Mouse (Mus musculus) cerebellum, adult 2 months (tissue): ENCODE measurements at regions not wholly inside any gene's neighbourhood (a gene's known extent, or its start where the extent isn't known, plus 50 kb on each side); places are given as distances from the start of the nearest gene placed in this dataset.

Source experiments
- DNase-seq, 2 experiments: peaks; one replicate each; pipeline ENCODE4 v3.0.0; 2021
- H3K27ac ChIP-seq: fragments of 200-500 bp; 2 replicates; pipeline ENCODE4 v1.5.1; 2012; ENCODE audit warnings: low read length, control low read depth, inconsistent platforms; ENCODE audit not compliant: insufficient read depth
- H3K27me3 ChIP-seq: fragments of 200-500 bp; 2 replicates; pipeline ENCODE4 v1.6.1; 2012; ENCODE audit warnings: inconsistent platforms, mild to moderate bottlenecking, low read length, moderate library complexity; ENCODE audit not compliant: control insufficient read depth, insufficient read depth
- H3K4me1 ChIP-seq: fragments of 200-500 bp; 2 replicates; pipeline ENCODE4 v1.6.1; 2011; ENCODE audit warnings: low read length; ENCODE audit not compliant: control insufficient read depth, insufficient read depth
- H3K4me3 ChIP-seq: fragments of 200-500 bp; replicated peaks from 2 replicates; pipeline ENCODE3; 2011; ENCODE audit warnings: mild to moderate bottlenecking, low read depth, low read length, control low read depth; ENCODE audit not compliant: insufficient read depth
- CTCF ChIP-seq: fragments of 200-500 bp; IDR thresholded peaks from 2 replicates; pipeline ENCODE4 v1.5.1; 2011; ENCODE audit warnings: low read depth, mild to moderate bottlenecking, control low read depth, low read length, moderate library complexity, borderline replicate concordance; ENCODE audit not compliant: insufficient read depth
- POLR2A ChIP-seq: fragments of 200-500 bp; IDR thresholded peaks from 2 replicates; pipeline ENCODE4 v1.6.1; 2011; ENCODE audit warnings: low read length, control low read depth, borderline replicate concordance; ENCODE audit not compliant: insufficient read depth
- WGBS: fragments of 180-500 bp; shearing (Covaris S2); methylation state at CpG from one replicate; pipeline ENCODE4 v1.1.7; 2018; 5-methylcytosine and 5-hydroxymethylcytosine counted together

DNA sequence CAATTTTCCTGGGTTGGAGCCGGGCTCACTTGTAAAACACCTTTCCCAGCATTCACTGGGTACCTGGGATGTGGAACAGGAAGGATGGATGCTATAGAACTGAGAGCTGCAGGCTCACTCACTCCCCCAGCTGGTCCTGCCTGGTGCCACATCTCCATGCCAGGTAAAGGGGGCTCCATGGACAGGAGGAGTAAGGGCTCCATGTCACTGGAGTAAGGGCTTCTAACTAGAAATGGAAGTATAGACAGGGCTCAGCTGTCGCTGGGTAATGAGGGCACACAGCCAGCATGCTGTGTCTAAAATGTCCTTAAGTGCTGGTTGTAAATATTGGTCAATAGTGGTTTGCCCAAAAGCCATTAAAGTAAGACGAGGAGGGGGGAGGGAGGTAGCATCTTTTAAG lies 99.4 kb upstream of the Gpr12 start:
- H3K4me3 ChIP-seq: no peak overlapping the region
- TF ChIP-seq CTCF: no peak
- TF ChIP-seq POLR2A: no peak
- WGBS: 52% methylated on average over 3 of the region's 3 CpGs
- H3K27ac ChIP-seq: no peak overlapping the region
- H3K4me1 ChIP-seq: no peaks in the 10 kb centered on the region
- no peaks in the 10 kb centered on the region for H3K27me3 ChIP-seq
- no peak for DNase-seq

DNA sequence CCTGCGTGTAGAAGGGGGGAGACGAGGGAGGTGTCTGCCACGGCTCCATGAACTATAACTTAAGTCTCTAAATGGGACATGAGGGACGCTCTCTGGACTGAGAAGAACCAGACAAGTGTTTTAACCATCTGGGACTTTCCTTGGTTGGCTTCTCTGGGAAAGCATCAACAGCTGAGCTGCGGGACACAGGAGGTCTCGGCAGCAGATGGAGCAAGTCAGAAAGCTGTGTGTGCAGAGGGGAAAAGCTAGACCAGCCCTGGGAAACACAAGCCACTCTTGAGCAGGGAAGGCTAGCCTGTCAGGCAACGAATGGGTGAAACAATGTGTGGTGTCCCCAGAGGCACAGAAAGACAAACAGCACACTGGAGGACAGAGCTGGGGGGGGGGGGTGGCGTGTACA lies 98.5 kb upstream of the Gpr12 start:
- TF ChIP-seq POLR2A (no peak), CTCF (no peak)
- no peaks in the 10 kb centered on the region for H3K4me1 ChIP-seq
- 31% methylated on average over 8 of the region's 8 CpGs for WGBS

DNA sequence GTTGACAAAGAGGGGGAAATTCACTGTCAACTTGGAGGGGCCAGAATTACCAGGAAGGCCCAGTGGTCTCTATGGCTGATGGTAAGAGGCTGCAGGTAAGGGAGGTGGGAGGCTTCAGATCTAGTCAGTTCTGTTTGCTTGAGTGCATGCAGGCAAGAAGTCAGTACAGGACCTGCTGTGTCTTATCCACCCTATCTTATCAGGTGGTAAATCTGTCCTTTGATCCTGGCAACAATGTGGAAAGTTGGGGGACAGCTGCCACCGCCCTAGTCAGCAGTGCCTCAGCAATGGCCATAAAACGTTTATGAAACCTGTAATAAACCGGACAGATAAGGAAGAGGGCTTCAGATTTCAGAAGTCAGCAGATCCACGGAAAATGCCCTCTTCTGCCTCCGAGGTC lies 97.9 kb upstream of the Gpr12 start:
- WGBS: 89% methylated on average over 5 of the region's 5 CpGs
- TF ChIP-seq POLR2A: no peak
- TF ChIP-seq CTCF: no peak
- H3K27ac ChIP-seq: no peak overlapping the region
- H3K4me3 ChIP-seq: no peak overlapping the region
- DNase-seq: no peak
- no peaks in the 10 kb centered on the region for H3K27me3 ChIP-seq
- H3K4me1 ChIP-seq: no peaks in the 10 kb centered on the region

More for the DNA sequence above, 98.5 kb upstream of the Gpr12 start:
- Histone ChIP-seq H3K27ac (no peak overlapping the region), H3K4me3 (no peak overlapping the region), H3K27me3 (no peaks in the 10 kb centered on the region)
- DNase-seq: no peak

DNA sequence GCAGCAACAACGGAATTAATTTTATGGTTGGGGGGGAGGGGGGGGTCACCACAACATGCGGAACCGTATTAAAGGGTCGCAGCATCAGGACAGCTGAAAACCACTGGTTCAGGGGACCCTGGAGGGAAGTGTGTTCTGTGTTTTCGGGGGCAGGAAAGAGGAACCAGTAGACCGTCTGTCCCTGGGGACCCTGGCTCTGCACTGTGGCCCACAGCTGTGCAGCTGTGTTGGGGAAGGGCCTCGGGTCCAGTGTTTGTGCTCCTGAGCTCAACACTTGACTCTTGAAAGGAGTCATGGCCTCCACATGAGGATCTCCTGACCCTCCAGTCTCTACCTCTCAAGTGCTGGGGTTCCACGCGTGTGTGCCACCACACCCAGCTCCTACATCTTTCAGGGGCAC lies 96.5 kb upstream of the Gpr12 start:
- H3K4me1 ChIP-seq: no peaks in the 10 kb centered on the region; the same call in 1 of the 2 replicates
- TF ChIP-seq CTCF: no peak
- no peak for TF ChIP-seq POLR2A
- DNase-seq: no peak
- no peak overlapping the region for H3K27ac ChIP-seq
- H3K27me3 ChIP-seq: no peaks in the 10 kb centered on the region
- 86% methylated on average over 9 of the region's 9 CpGs for WGBS
- no peak overlapping the region for H3K4me3 ChIP-seq

DNA sequence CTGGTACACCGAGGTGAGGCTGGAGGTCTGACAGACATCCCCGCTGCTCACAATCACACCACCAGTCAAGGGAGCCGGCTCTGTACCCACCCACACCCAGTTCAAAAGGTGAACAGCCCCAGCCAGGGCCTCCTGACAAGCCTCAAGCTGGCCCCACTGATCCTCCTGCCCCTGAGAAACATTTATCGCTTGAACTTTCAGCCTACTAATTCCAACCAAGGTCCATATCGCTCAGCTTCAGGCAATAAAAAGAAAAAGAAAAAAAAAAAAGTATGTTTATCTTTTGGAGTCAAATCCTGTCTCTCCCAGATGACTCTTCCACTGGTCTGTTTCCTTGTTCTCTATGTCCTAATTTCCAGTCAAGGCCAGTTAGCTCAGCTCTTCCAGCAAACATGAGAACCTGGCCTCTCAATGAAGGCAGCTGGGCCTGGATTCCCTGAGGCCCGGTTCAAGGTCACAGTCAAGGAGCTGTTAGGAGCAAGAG lies 94.2 kb upstream of the Gpr12 start:
- no peak for TF ChIP-seq POLR2A
- TF ChIP-seq CTCF: no peak
- H3K4me1 ChIP-seq: no peaks in the 10 kb centered on the region; the same call in 1 of the 2 replicates
- no peak overlapping the region for H3K27ac ChIP-seq
- 87% methylated on average over 6 of the region's 6 CpGs for WGBS
- DNase-seq: no peak
- H3K27me3 ChIP-seq: no peaks in the 10 kb centered on the region
- H3K4me3 ChIP-seq: no peak overlapping the region

DNA sequence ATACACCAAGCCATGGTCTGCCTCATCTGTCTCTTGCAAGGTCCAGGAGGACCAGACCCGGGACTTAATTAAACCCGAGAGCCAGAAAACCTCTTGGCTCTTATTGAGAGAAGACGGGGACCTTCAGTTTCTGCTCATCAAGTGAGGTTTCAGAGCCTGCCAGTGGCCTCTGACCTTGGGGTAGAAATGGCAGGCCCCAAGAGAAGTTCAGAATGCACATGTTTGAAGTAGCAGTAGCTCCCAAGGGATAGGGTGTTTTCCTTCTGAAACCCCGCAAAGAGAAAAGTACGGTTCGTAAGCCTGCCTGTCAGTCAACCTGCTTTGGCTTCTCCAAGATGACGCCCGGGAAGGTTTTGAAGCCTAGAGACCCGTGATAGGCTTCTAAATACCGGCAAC lies 93.7 kb upstream of the Gpr12 start:
- H3K27me3 ChIP-seq: no peaks in the 10 kb centered on the region
- H3K4me1 ChIP-seq: no peaks in the 10 kb centered on the region; the same call in 1 of the 2 replicates
- H3K4me3 ChIP-seq: no peak overlapping the region
- DNase-seq: no peak
- TF ChIP-seq CTCF (no peak), POLR2A (no peak)
- WGBS: 89% methylated on average over 10 of the region's 10 CpGs
- no peak overlapping the region for H3K27ac ChIP-seq

DNA sequence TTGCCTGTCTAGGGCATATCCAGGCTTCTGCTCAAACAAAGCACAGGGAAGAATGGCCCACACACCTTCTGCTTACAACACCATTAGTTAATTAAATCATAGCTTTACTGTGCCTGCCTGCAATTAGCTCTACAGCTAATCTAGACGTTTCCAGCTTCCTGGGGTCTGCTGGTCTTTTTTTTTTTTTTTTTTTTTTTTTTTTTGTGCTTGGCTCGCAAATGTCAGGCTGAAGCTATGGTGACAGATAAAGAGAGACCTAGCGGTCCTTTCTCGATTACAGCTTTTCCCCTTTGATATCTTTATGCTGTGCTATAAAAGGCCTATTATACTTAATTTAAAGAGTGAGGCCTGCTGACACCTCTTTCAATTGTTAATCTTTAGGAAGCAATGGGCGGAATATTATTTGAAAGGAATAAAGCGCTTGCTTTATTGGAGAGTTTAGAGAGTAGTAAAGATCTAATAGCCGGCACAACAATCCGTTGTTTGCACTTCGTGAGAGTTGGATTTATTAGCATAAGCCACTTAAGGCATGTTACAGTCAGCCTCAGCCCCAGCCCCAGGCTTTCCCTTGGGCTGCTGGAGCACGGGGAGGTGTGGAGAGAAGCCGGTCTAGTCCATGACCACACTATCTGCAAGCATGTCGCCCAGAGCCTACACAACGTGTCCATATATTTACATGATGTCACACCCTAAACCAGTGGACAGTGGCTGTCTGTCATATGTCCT lies 93.2 kb upstream of the Gpr12 start:
- Histone ChIP-seq H3K4me1 (no peaks in the 10 kb centered on the region; the same call in 1 of the 2 replicates), H3K27ac (no peak overlapping the region), H3K4me3 (no peak overlapping the region), H3K27me3 (no peaks in the 10 kb centered on the region)
- TF ChIP-seq CTCF (no peak), POLR2A (no peak)
- WGBS: 75% methylated on average over 13 of the region's 13 CpGs
- no peak for DNase-seq

DNA sequence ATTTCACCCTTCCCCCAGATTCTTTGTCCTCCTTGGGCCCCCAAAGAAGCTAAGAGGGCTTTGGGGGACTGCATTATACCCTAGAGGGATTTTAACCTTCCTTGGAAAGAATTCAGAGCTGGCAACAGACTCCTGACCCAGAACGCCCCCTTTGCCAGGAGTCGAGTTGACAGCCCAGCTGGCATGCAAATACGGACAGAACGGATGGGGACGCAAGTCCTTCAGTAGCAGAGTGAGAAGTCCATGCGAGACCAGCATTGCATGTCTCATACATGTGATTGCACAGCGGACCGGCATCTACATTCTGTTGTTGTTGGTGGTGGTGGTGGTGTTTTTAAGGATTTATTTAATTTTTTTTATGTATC lies 92.1 kb upstream of the Gpr12 start:
- Histone ChIP-seq H3K27me3 (no peaks in the 10 kb centered on the region), H3K4me3 (no peak overlapping the region), H3K4me1 (no peaks in the 10 kb centered on the region; the same call in 1 of the 2 replicates), H3K27ac (no peak overlapping the region)
- TF ChIP-seq POLR2A (no peak), CTCF (no peak)
- WGBS: 69% methylated on average over 8 of the region's 8 CpGs
- no peak for DNase-seq
